Mouse (Mus musculus): ENCODE measurements at regions not wholly inside any gene's neighbourhood (a gene's known extent, or its start where the extent isn't known, plus 50 kb on each side); places are given as distances from the start of the nearest gene placed in this dataset.

- Histone ChIP-seq H3K4me3 (ENCODE audit: low read depth, low read length) (no peak overlapping the region), H3K9ac (ENCODE audit: low read length) (no peak overlapping the region), H3K36me3 (ENCODE audit: control insufficient read depth, insufficient read depth, low read length) (no peaks in the 10 kb centered on the region), H3K27me3 (replicated peaks; ENCODE audit: control insufficient read depth, insufficient read depth, low read length) (no peaks in the 10 kb centered on the region), H3K27ac (ENCODE audit: low read depth) (no peak overlapping the region), H3K4me2 (ENCODE audit: low read length) (no peak overlapping the region), H3K4me1 (replicated peaks; ENCODE audit: control insufficient read depth, insufficient read depth, low read length) (no peaks in the 10 kb centered on the region), H3K9me3 (ENCODE audit: control insufficient read depth, low read length) (no peaks in the 10 kb centered on the region)
- no peak for ATAC-seq (replicated peaks; ENCODE audit: low FRiP score, low TSS enrichment, low read depth)
- WGBS: 30% methylated on average over 3 of the region's 3 CpGs
- no peak for DNase-seq (ENCODE audit: low spot score)
These were observed 275.9 kb upstream of the Trib2 start for GRCm38 (mm10) chr12:16092643-16093042.

DNA sequence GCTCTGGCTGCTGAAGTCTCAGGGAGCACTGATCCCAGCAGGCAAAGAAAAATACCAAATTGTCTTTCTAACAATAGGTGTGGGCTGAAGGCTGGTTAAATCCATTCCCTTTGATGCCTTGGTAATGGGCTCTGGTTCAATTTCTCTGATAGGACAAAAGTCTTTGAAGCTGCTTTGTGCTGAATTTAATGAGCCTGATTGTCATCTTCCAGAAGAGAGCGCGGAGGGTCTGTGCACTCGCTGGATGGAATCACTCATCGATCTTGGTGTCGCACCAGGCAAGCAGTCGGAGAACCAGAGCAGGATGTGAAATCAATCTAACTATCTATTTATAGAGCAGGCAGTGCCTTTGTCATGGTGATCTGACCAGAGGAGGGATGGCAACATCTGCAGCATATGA lies 274.6 kb upstream of the Trib2 start:
- Histone ChIP-seq H3K36me3 (ENCODE audit: control insufficient read depth, insufficient read depth, low read length) (no peaks in the 10 kb centered on the region), H3K4me1 (replicated peaks; ENCODE audit: control insufficient read depth, insufficient read depth, low read length) (no peaks in the 10 kb centered on the region), H3K4me2 (ENCODE audit: low read length) (no peak overlapping the region), H3K27ac (ENCODE audit: low read depth) (no peak overlapping the region), H3K9ac (ENCODE audit: low read length) (no peak overlapping the region), H3K4me3 (ENCODE audit: low read depth, low read length) (no peak overlapping the region), H3K9me3 (ENCODE audit: control insufficient read depth, low read length) (no peaks in the 10 kb centered on the region), H3K27me3 (replicated peaks; ENCODE audit: control insufficient read depth, insufficient read depth, low read length) (no peaks in the 10 kb centered on the region)
- no peak for ATAC-seq (replicated peaks; ENCODE audit: low FRiP score, low TSS enrichment, low read depth)
- DNase-seq (ENCODE audit: low spot score): no peak
- 30% methylated on average over 6 of the region's 6 CpGs for WGBS

GRCm38 (mm10) chr12:16083176-16083575 lies 266.5 kb upstream of the Trib2 start:
- DNase-seq (ENCODE audit: low spot score) (no peak), ATAC-seq (replicated peaks; ENCODE audit: low FRiP score, low TSS enrichment, low read depth) (no peak)
- H3K9ac ChIP-seq (ENCODE audit: low read length): no peak overlapping the region
- no peaks in the 10 kb centered on the region for H3K4me1 ChIP-seq (replicated peaks; ENCODE audit: control insufficient read depth, insufficient read depth, low read length)
- H3K27me3 ChIP-seq (replicated peaks; ENCODE audit: control insufficient read depth, insufficient read depth, low read length): no peaks in the 10 kb centered on the region
- H3K4me3 ChIP-seq (ENCODE audit: low read depth, low read length): no peak overlapping the region
- H3K27ac ChIP-seq (ENCODE audit: low read depth): no peak overlapping the region
- H3K4me2 ChIP-seq (ENCODE audit: low read length): no peak overlapping the region
- 55% methylated on average over 1 of the region's 1 CpGs for WGBS
- no peaks in the 10 kb centered on the region for H3K9me3 ChIP-seq (ENCODE audit: control insufficient read depth, low read length)
- H3K36me3 ChIP-seq (ENCODE audit: control insufficient read depth, insufficient read depth, low read length): no peaks in the 10 kb centered on the region

DNA sequence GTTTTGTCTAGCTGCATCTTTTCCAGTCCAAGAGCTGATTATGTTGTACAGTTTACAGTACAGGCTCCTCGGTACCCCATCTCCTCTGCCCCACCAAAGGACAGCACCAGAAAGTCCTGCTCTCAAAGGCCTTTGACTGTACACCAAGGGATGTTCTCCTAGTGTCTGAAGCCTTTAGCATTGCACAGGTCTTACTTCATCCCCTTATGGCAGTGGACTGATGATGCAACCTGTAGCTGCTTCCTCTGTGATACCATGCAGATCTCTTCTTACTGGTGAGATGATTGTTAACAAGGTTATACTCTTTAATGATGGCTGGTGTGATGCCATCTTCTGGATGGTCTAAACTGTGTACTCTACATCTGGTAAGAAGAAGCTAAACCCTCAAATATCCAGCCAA lies 260.5 kb upstream of the Trib2 start:
- Histone ChIP-seq H3K27ac (ENCODE audit: low read depth) (no peak overlapping the region), H3K36me3 (ENCODE audit: control insufficient read depth, insufficient read depth, low read length) (no peaks in the 10 kb centered on the region), H3K9me3 (ENCODE audit: control insufficient read depth, low read length) (no peaks in the 10 kb centered on the region), H3K4me3 (ENCODE audit: low read depth, low read length) (no peak overlapping the region), H3K9ac (ENCODE audit: low read length) (no peak overlapping the region), H3K27me3 (replicated peaks; ENCODE audit: control insufficient read depth, insufficient read depth, low read length) (no peaks in the 10 kb centered on the region), H3K4me1 (replicated peaks; ENCODE audit: control insufficient read depth, insufficient read depth, low read length) (no peaks in the 10 kb centered on the region), H3K4me2 (ENCODE audit: low read length) (no peak overlapping the region)
- ATAC-seq (replicated peaks; ENCODE audit: low FRiP score, low TSS enrichment, low read depth) (no peak), DNase-seq (ENCODE audit: low spot score) (no peak)
- WGBS: 88% methylated on average over 1 of the region's 1 CpGs

- Histone ChIP-seq H3K4me3 (ENCODE audit: low read depth, low read length) (no peak overlapping the region), H3K4me1 (replicated peaks; ENCODE audit: control insufficient read depth, insufficient read depth, low read length) (no peaks in the 10 kb centered on the region), H3K4me2 (ENCODE audit: low read length) (no peak overlapping the region), H3K27me3 (replicated peaks; ENCODE audit: control insufficient read depth, insufficient read depth, low read length) (no peaks in the 10 kb centered on the region), H3K36me3 (ENCODE audit: control insufficient read depth, insufficient read depth, low read length) (no peaks in the 10 kb centered on the region), H3K9me3 (ENCODE audit: control insufficient read depth, low read length) (no peaks in the 10 kb centered on the region), H3K27ac (ENCODE audit: low read depth) (no peak overlapping the region), H3K9ac (ENCODE audit: low read length) (no peak overlapping the region)
- no peak for DNase-seq (ENCODE audit: low spot score)
- 77% methylated on average over 2 of the region's 2 CpGs for WGBS
- no peak for ATAC-seq (replicated peaks; ENCODE audit: low FRiP score, low TSS enrichment, low read depth)
These were observed 259.2 kb upstream of the Trib2 start for GRCm38 (mm10) chr12:16075962-16076361.

DNA sequence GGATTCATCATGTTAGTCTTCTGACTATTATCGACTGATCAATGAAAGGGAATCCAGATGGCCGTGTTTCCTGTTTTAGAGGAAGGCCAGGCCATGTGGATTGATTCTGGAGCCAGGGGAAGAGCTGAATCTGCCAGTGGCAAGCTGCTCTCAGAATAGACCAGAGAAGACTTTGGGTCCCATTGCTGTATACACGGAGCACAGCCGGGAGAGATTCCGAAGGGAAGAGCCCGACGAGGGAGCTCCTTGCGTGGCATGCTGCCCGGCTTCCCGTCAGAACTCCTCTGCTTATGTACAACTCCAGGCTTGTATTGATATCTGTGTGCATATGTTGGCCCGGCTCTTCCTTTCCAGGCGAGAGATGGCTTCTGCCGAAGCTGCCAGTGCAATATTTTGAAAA lies 252.2 kb upstream of the Trib2 start:
- Histone ChIP-seq H3K4me1 (replicated peaks; ENCODE audit: control insufficient read depth, insufficient read depth, low read length) (no peaks in the 10 kb centered on the region), H3K9me3 (ENCODE audit: control insufficient read depth, low read length) (no peaks in the 10 kb centered on the region), H3K27ac (ENCODE audit: low read depth) (no peak overlapping the region), H3K27me3 (replicated peaks; ENCODE audit: control insufficient read depth, insufficient read depth, low read length) (no peaks in the 10 kb centered on the region), H3K36me3 (ENCODE audit: control insufficient read depth, insufficient read depth, low read length) (no peaks in the 10 kb centered on the region), H3K4me2 (ENCODE audit: low read length) (no peak overlapping the region), H3K9ac (ENCODE audit: low read length) (no peak overlapping the region), H3K4me3 (ENCODE audit: low read depth, low read length) (no peak overlapping the region)
- ATAC-seq (replicated peaks; ENCODE audit: low FRiP score, low TSS enrichment, low read depth) (no peak), DNase-seq (ENCODE audit: low spot score) (no peak)
- 90% methylated on average over 13 of the region's 13 CpGs for WGBS

- Histone ChIP-seq H3K4me1 (replicated peaks; ENCODE audit: control insufficient read depth, insufficient read depth, low read length) (no peaks in the 10 kb centered on the region), H3K9ac (ENCODE audit: low read length) (no peak overlapping the region), H3K4me3 (ENCODE audit: low read depth, low read length) (no peak overlapping the region), H3K4me2 (ENCODE audit: low read length) (no peak overlapping the region), H3K27ac (ENCODE audit: low read depth) (no peak overlapping the region), H3K36me3 (ENCODE audit: control insufficient read depth, insufficient read depth, low read length) (no peaks in the 10 kb centered on the region), H3K9me3 (ENCODE audit: control insufficient read depth, low read length) (no peaks in the 10 kb centered on the region), H3K27me3 (replicated peaks; ENCODE audit: control insufficient read depth, insufficient read depth, low read length) (no peaks in the 10 kb centered on the region)
- 79% methylated on average over 7 of the region's 7 CpGs for WGBS
- DNase-seq (ENCODE audit: low spot score) (no peak), ATAC-seq (replicated peaks; ENCODE audit: low FRiP score, low TSS enrichment, low read depth) (no peak)
These were observed 246.0 kb upstream of the Trib2 start for GRCm38 (mm10) chr12:16062689-16063088.

- H3K4me3 ChIP-seq (ENCODE audit: low read depth, low read length): no peak overlapping the region
- H3K4me1 ChIP-seq (replicated peaks; ENCODE audit: control insufficient read depth, insufficient read depth, low read length): no peaks in the 10 kb centered on the region
- H3K27me3 ChIP-seq (replicated peaks; ENCODE audit: control insufficient read depth, insufficient read depth, low read length): no peaks in the 10 kb centered on the region
- no peak overlapping the region for H3K9ac ChIP-seq (ENCODE audit: low read length)
- no peaks in the 10 kb centered on the region for H3K9me3 ChIP-seq (ENCODE audit: control insufficient read depth, low read length)
- no peaks in the 10 kb centered on the region for H3K36me3 ChIP-seq (ENCODE audit: control insufficient read depth, insufficient read depth, low read length)
- DNase-seq (ENCODE audit: low spot score): no peak
- no peak overlapping the region for H3K4me2 ChIP-seq (ENCODE audit: low read length)
- no peak overlapping the region for H3K27ac ChIP-seq (ENCODE audit: low read depth)
- no peak for ATAC-seq (replicated peaks; ENCODE audit: low FRiP score, low TSS enrichment, low read depth)
- 50% methylated on average over 5 of the region's 5 CpGs for WGBS
These were observed 243.7 kb upstream of the Trib2 start for GRCm38 (mm10) chr12:16060461-16060860.

DNA sequence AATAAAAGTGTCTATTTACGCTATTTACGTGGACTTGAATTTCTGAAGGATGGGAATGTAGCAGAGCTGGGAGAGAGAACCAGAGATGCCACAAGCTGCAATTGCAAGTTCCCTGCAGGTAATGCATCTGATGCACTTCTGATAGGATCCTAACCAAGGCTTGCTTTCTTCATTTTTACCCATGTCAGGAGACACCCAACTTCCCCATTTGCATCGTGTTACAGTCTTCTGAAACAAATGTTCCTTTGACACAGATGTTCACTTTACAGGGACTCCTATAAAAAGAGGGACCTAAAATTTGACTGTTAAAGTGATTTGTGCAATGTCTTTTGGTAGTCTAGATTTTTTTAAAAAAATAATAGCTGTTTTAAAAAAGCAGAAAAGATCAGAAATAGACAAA lies 241.5 kb upstream of the Trib2 start:
- Histone ChIP-seq H3K27me3 (replicated peaks; ENCODE audit: control insufficient read depth, insufficient read depth, low read length) (no peaks in the 10 kb centered on the region), H3K9ac (ENCODE audit: low read length) (no peak overlapping the region), H3K27ac (ENCODE audit: low read depth) (no peak overlapping the region), H3K36me3 (ENCODE audit: control insufficient read depth, insufficient read depth, low read length) (no peaks in the 10 kb centered on the region), H3K4me3 (ENCODE audit: low read depth, low read length) (no peak overlapping the region), H3K9me3 (ENCODE audit: control insufficient read depth, low read length) (no peaks in the 10 kb centered on the region), H3K4me1 (replicated peaks; ENCODE audit: control insufficient read depth, insufficient read depth, low read length) (no peaks in the 10 kb centered on the region), H3K4me2 (ENCODE audit: low read length) (no peak overlapping the region)
- DNase-seq (ENCODE audit: low spot score): no peak
- WGBS: 80% methylated on average over 3 of the region's 3 CpGs
- no peak for ATAC-seq (replicated peaks; ENCODE audit: low FRiP score, low TSS enrichment, low read depth)

Measured in intestine, embryonic 14.5 days (tissue).